Mouse (Mus musculus): ENCODE measurements around the gene Ahnak.
"Not testable (repeated sequence)": the region's sequence is repeated elsewhere in the genome, so short reads cannot be mapped to it uniquely, and the experiment has no call there.

Gene Ahnak

GRCm38 (mm10) chr19:8972491-8972890 is 16.6 kb upstream of the Ahnak start:
- DNase-seq (ENCODE audit: low spot score in 2 of 2): not testable (repeated sequence)

- no peak for DNase-seq (ENCODE audit: low spot score in 2 of 2)
Measured at GRCm38 (mm10) chr19:8974638-8975037, 14.4 kb upstream of the Ahnak start.

- no peak for DNase-seq (ENCODE audit: low spot score in 2 of 2)
Measured at GRCm38 (mm10) chr19:8975491-8975890, 13.6 kb upstream of the Ahnak start.

GRCm38 (mm10) chr19:8976535-8976934 is 12.5 kb upstream of the Ahnak start:
- DNase-seq (ENCODE audit: low spot score in 2 of 2): peak in 1 of 2 experiments; percentile 46

- no peak for DNase-seq (ENCODE audit: low spot score in 2 of 2)
Measured at GRCm38 (mm10) chr19:8980771-8981170, 8.3 kb upstream of the Ahnak start.

- DNase-seq (ENCODE audit: low spot score in 2 of 2): no peak
Measured at GRCm38 (mm10) chr19:8981450-8982168, 7.5 kb upstream of the Ahnak start.

- no peak for DNase-seq (ENCODE audit: low spot score in 2 of 2)
Measured at GRCm38 (mm10) chr19:8982303-8983149, 6.6 kb upstream of the Ahnak start.

GRCm38 (mm10) chr19:8983150-8983650 is 5.9 kb upstream of the Ahnak start:
- peak in 1 of 2 experiments; percentile 47 for DNase-seq (ENCODE audit: low spot score in 2 of 2)

GRCm38 (mm10) chr19:8984255-8984868 is 4.7 kb upstream of the Ahnak start:
- peak; percentile 63 to 69 for DNase-seq (ENCODE audit: low spot score in 2 of 2)

GRCm38 (mm10) chr19:8985891-8986290 is 3.2 kb upstream of the Ahnak start:
- no peak for DNase-seq (ENCODE audit: low spot score in 2 of 2)

- no peak for DNase-seq (ENCODE audit: low spot score in 2 of 2)
Measured at GRCm38 (mm10) chr19:8987816-8988215, 1.3 kb upstream of the Ahnak start.

- no peak for DNase-seq (ENCODE audit: low spot score in 2 of 2)
Measured at GRCm38 (mm10) chr19:8988346-8989065, 578 bp upstream of the Ahnak start.

- DNase-seq (ENCODE audit: low spot score in 2 of 2): peak; percentile 93 to 94
Measured at GRCm38 (mm10) chr19:8989567-8990431, 715 bp downstream of the Ahnak start.

GRCm38 (mm10) chr19:8990432-8991102 is 1.5 kb downstream of the Ahnak start:
- no peak for DNase-seq (ENCODE audit: low spot score in 2 of 2)

GRCm38 (mm10) chr19:8991245-8991870 is 2.3 kb downstream of the Ahnak start:
- no peak for DNase-seq (ENCODE audit: low spot score in 2 of 2)

GRCm38 (mm10) chr19:8991871-8992735 is 3.0 kb downstream of the Ahnak start:
- no peak for DNase-seq (ENCODE audit: low spot score in 2 of 2)

- DNase-seq (ENCODE audit: low spot score in 2 of 2): peak; percentile 81 to 87
Measured at GRCm38 (mm10) chr19:8992769-8993624, 3.9 kb downstream of the Ahnak start.

- no peak for DNase-seq (ENCODE audit: low spot score in 2 of 2)
Measured at GRCm38 (mm10) chr19:8993625-8993912, 4.5 kb downstream of the Ahnak start.
